ENCODE assay signal across 9 mouse cellular contexts in the genomic region with DNA sequence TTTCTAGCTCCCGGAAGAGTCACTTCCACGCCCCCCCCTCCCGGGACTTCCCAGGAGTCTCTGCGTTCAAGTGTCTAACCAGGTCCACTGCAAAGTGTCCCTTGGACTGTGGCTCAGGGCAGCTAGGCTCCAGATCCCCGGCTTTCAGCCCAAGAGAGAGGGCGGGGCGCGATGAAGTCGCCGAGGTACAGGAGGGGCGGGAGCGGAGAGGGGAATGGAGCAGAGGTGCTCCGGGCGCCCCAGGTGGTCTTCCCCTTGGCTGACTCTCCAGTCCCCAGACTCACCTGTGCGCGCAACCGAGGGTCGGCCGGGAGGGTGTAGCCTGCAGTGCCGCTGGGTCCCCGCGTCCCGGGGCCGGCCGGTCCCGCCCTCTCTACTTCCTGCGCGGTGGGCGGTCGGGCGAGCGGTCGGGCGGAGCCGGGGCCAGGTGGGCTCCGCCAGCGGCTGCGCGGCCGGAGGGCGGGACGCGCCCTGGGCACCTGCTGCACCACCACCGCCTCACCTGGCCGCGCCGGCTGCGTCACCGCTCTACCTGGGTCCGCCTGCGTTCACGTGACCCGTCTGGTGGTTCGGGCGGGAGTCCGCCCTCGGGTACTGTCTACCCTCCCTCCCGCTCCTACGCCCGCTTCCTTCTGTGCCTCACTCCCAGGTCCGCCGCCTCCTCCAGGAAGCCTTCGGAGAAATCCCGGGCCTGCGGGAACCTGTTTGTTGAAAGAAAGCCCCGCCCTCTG. TPM values are rescaled to one million over a fixed set of nuclear protein-coding genes. Genes with fewer than 3 reads are reported as not detected.
DNase-seq lines count a peak whose midpoint lies in the region; ATAC-seq and TF ChIP-seq lines count a peak whose summit lies in the region.
"Had no signal": no experiment of that assay in that cellular context is flagged by ENCODE, and none has a peak within 500 bp of the region (broad histone marks: within the 10 kb centered on the region; RNA-seq: fewer than 3 reads in every experiment).

No protein-coding gene starts in this region.

- H3K36me3 ChIP-seq in erythroblast, embryonic 14.5 days (ENCODE audit: control insufficient read depth): no peaks in the 10 kb centered on the region
- H3K36me3 ChIP-seq in hindbrain, embryonic 15.5 days: no peaks in the 10 kb centered on the region
- H3K36me3 ChIP-seq in limb, embryonic 15.5 days: no peaks in the 10 kb centered on the region
- no peaks in the 10 kb centered on the region for H3K36me3 ChIP-seq in midbrain, postnatal 0 days (ENCODE audit: insufficient read depth, low read length)

- H3K9me3 ChIP-seq in erythroblast, embryonic 14.5 days (ENCODE audit: control insufficient read depth, low read length): no peaks in the 10 kb centered on the region
- no peaks in the 10 kb centered on the region for H3K9me3 ChIP-seq in hindbrain, embryonic 15.5 days
- H3K9me3 ChIP-seq in limb, embryonic 15.5 days: no peaks in the 10 kb centered on the region
- H3K9me3 ChIP-seq in midbrain, postnatal 0 days (ENCODE audit: low read length): no peaks in the 10 kb centered on the region

- H3K27ac ChIP-seq in hindbrain, embryonic 15.5 days (replicated peaks): no peak overlapping the region
- no peak overlapping the region for H3K27ac ChIP-seq in limb, embryonic 15.5 days
- H3K27ac ChIP-seq in midbrain, postnatal 0 days (ENCODE audit: low read depth, low read length): no peak overlapping the region

- DNase-seq in embryo, embryonic 10 days (ENCODE audit: low spot score): peak; percentile 31
- no peak for DNase-seq in midbrain, postnatal 0 days (ENCODE audit: low spot score)
- no peak for DNase-seq in frontal cortex, postnatal 14 days (ENCODE audit: low spot score in 2 of 2)
- no peak for DNase-seq in cerebellum, adult 11 months

- WGBS in hindbrain, embryonic 15.5 days: 1% methylated on average over 62 of the region's 66 CpGs
- WGBS in limb, embryonic 15.5 days: under 1% methylated on average over 59 of the region's 66 CpGs
- 1% methylated on average over 52 of the region's 66 CpGs for WGBS in midbrain, postnatal 0 days

- peaks cover 27% of the 10 kb centered on the region for H3K27me3 ChIP-seq in erythroblast, embryonic 14.5 days (ENCODE audit: control insufficient read depth)
- H3K27me3 ChIP-seq in hindbrain, embryonic 15.5 days: peaks cover 48% of the 10 kb centered on the region
- H3K27me3 ChIP-seq in limb, embryonic 15.5 days: peaks cover 39% of the 10 kb centered on the region
- H3K27me3 ChIP-seq in midbrain, postnatal 0 days (ENCODE audit: insufficient read depth, low read length): peaks cover 26% of the 10 kb centered on the region

- TF ChIP-seq CTCF in midbrain, postnatal 0 days (IDR thresholded peaks at IDR 0.05): no peak

- no peak for ATAC-seq in erythroblast, adult 5-6 weeks (replicated peaks; ENCODE audit: low FRiP score, poor library complexity, severe bottlenecking)
- peak; percentile 37; the same call in 1 of the 2 replicates for ATAC-seq in hindbrain, embryonic 15.5 days (ENCODE audit: low FRiP score, low read depth)
- peak; percentile 30; the same call in 1 of the 2 replicates for ATAC-seq in limb, embryonic 15.5 days (ENCODE audit: insufficient number of reproducible peaks, low FRiP score, low TSS enrichment, low read depth)
- peak; percentile 47 for ATAC-seq in midbrain, postnatal 0 days (ENCODE audit: low FRiP score)

- H3K4me1 ChIP-seq in erythroblast, embryonic 14.5 days (ENCODE audit: control insufficient read depth): no peaks in the 10 kb centered on the region
- H3K4me1 ChIP-seq in hindbrain, embryonic 15.5 days (replicated peaks): peaks cover 10% of the 10 kb centered on the region
- peaks cover 16% of the 10 kb centered on the region for H3K4me1 ChIP-seq in limb, embryonic 15.5 days
- 0 out of 2 replicates have a peak, but pooled peaks cover 3% of the 10 kb centered on the region for H3K4me1 ChIP-seq in midbrain, postnatal 0 days (ENCODE audit: insufficient read depth, low read length)

- peak overlapping the region; percentile 91 for H3K4me2 ChIP-seq in hindbrain, embryonic 15.5 days
- peak overlapping the region; percentile 93 for H3K4me2 ChIP-seq in limb, embryonic 15.5 days
- H3K4me2 ChIP-seq in midbrain, postnatal 0 days (ENCODE audit: low read depth, low read length, poor library complexity, severe bottlenecking): peak overlapping the region; percentile 91

- peak overlapping the region; percentile 29 for H3K9ac ChIP-seq in hindbrain, embryonic 15.5 days
- peak overlapping the region; percentile 2; the same call in 1 of the 2 replicates for H3K9ac ChIP-seq in limb, embryonic 15.5 days
- peak overlapping the region; percentile 51 for H3K9ac ChIP-seq in midbrain, postnatal 0 days (replicated peaks; ENCODE audit: low read length, poor library complexity, severe bottlenecking)

- peak overlapping the region; percentile 49 for H3K4me3 ChIP-seq in erythroblast, embryonic 14.5 days (replicated peaks)
- H3K4me3 ChIP-seq in hindbrain, embryonic 15.5 days: peak overlapping the region; percentile 44
- peak overlapping the region; percentile 50 for H3K4me3 ChIP-seq in limb, embryonic 15.5 days
- H3K4me3 ChIP-seq in midbrain, postnatal 0 days (ENCODE audit: low read depth, low read length): peak overlapping the region; percentile 47

RNA-seq across cellular contexts. Expression of gene Arhgef16, which starts 1.8 kb away (rescaled TPM):
- polyA plus RNA-seq in erythroblast, embryonic 14.5 days (2012): 0.02 TPM in 1 of 2 replicates, not detected in the other
- total RNA-seq in erythroblast, adult 5-6 weeks (2015; ENCODE audit: low replicate concordance): not detected in 2 replicates
- total RNA-seq in erythroblast, adult 5-6 weeks (2017; ENCODE audit: low replicate concordance): not detected in 2 replicates
- polyA plus RNA-seq in hindbrain, embryonic 15.5 days (2015; fragmentation: Nextera tagmentation; extraction: Ambion mirVana): 1.5 and 1.6 TPM in 2 replicates
- polyA plus RNA-seq in limb, embryonic 15.5 days (2015; fragmentation: Nextera tagmentation; extraction: Ambion mirVana): 5.5 and 6.5 TPM in 2 replicates
- 5.0 and 8.1 TPM in 2 replicates for total RNA-seq in midbrain, postnatal 0 days (2014; rRNA removed)
- polyA plus RNA-seq in midbrain, postnatal 0 days (2015; fragmentation: Nextera tagmentation; extraction: Ambion mirVana): 2.7 and 3.5 TPM in 2 replicates

RNA-seq across cellular contexts. Expression of gene B230104I21Rik, which starts 36.2 kb away (rescaled TPM):
- polyA plus RNA-seq in erythroblast, embryonic 14.5 days (2012): not detected in 2 replicates
- not detected in 2 replicates for total RNA-seq in erythroblast, adult 5-6 weeks (2015; ENCODE audit: low replicate concordance)
- total RNA-seq in erythroblast, adult 5-6 weeks (2017; ENCODE audit: low replicate concordance): not detected in 2 replicates
- not detected in 2 replicates for polyA plus RNA-seq in hindbrain, embryonic 15.5 days (2015; fragmentation: Nextera tagmentation; extraction: Ambion mirVana)
- polyA plus RNA-seq in limb, embryonic 15.5 days (2015; fragmentation: Nextera tagmentation; extraction: Ambion mirVana): not detected in 2 replicates
- total RNA-seq in midbrain, postnatal 0 days (2014; rRNA removed): not detected in 2 replicates
- polyA plus RNA-seq in midbrain, postnatal 0 days (2015; fragmentation: Nextera tagmentation; extraction: Ambion mirVana): 0.19 TPM in 1 of 2 replicates, not detected in the other
- polyA plus RNA-seq: gonadal fat pad, adult 2 months had no signal
